Mouse (Mus musculus): ENCODE measurements around the gene Myo6. TPM values are rescaled to one million over a fixed set of nuclear protein-coding genes. Genes with fewer than 3 reads are reported as not detected.

Gene Myo6
- polyA plus RNA-seq (2012) = 15.6 and 19.7 TPM in 2 replicates

GRCm38 (mm10) chr9:80164611-80165474 lies at the start of gene Myo6:
Myo6 (plus strand) TSS chr9:80165031.
- no peak for TF ChIP-seq GATA1 (IDR thresholded peaks at IDR 0.05; ENCODE audit: low read length)

- no peak for TF ChIP-seq GATA1 (IDR thresholded peaks at IDR 0.05; ENCODE audit: low read length)
These were observed 18.7 kb upstream of the Myo6 start for GRCm38 (mm10) chr9:80145992-80146587.

GRCm38 (mm10) chr9:80149594-80149993 lies 15.2 kb upstream of the Myo6 start:
- no peak for TF ChIP-seq GATA1 (IDR thresholded peaks at IDR 0.05; ENCODE audit: low read length)

GRCm38 (mm10) chr9:80155277-80155676 lies 9.6 kb upstream of the Myo6 start:
- TF ChIP-seq GATA1 (IDR thresholded peaks at IDR 0.05; ENCODE audit: low read length) = no peak

GRCm38 (mm10) chr9:80156780-80157179 lies 8.1 kb upstream of the Myo6 start:
- no peak for TF ChIP-seq GATA1 (IDR thresholded peaks at IDR 0.05; ENCODE audit: low read length)

GRCm38 (mm10) chr9:80157840-80158465 lies 6.9 kb upstream of the Myo6 start:
- TF ChIP-seq GATA1 (IDR thresholded peaks at IDR 0.05; ENCODE audit: low read length) = no peak

GRCm38 (mm10) chr9:80158937-80159336 lies 5.9 kb upstream of the Myo6 start:
- TF ChIP-seq GATA1 (IDR thresholded peaks at IDR 0.05; ENCODE audit: low read length) = no peak

GRCm38 (mm10) chr9:80161451-80161850 lies 3.4 kb upstream of the Myo6 start:
- no peak for TF ChIP-seq GATA1 (IDR thresholded peaks at IDR 0.05; ENCODE audit: low read length)

- TF ChIP-seq GATA1 (IDR thresholded peaks at IDR 0.05; ENCODE audit: low read length) = no peak
These were observed 1.6 kb upstream of the Myo6 start for GRCm38 (mm10) chr9:80163126-80163723.

- no peak for TF ChIP-seq GATA1 (IDR thresholded peaks at IDR 0.05; ENCODE audit: low read length)
These were observed 640 bp upstream of the Myo6 start for GRCm38 (mm10) chr9:80164191-80164590.

- TF ChIP-seq GATA1 (IDR thresholded peaks at IDR 0.05; ENCODE audit: low read length) = no peak
These were observed 859 bp downstream of the Myo6 start for GRCm38 (mm10) chr9:80165690-80166089.

- no peak for TF ChIP-seq GATA1 (IDR thresholded peaks at IDR 0.05; ENCODE audit: low read length)
These were observed 1.6 kb downstream of the Myo6 start for GRCm38 (mm10) chr9:80166425-80166824.

GRCm38 (mm10) chr9:80167089-80167488 lies 2.3 kb downstream of the Myo6 start:
- TF ChIP-seq GATA1 (IDR thresholded peaks at IDR 0.05; ENCODE audit: low read length) = no peak

GRCm38 (mm10) chr9:80169551-80169950 lies 4.7 kb downstream of the Myo6 start:
- no peak for TF ChIP-seq GATA1 (IDR thresholded peaks at IDR 0.05; ENCODE audit: low read length)

GRCm38 (mm10) chr9:80171241-80171640 lies 6.4 kb downstream of the Myo6 start:
- no peak for TF ChIP-seq GATA1 (IDR thresholded peaks at IDR 0.05; ENCODE audit: low read length)

Measured in G1E-ER4 (cell line).